Mouse (Mus musculus): ENCODE data around the gene 4930518I15Rik.

GRCm38 (mm10) chr2:156838839-156839238 is 18.9 kb downstream of the 4930518I15Rik start:
- TF ChIP-seq EP300 (IDR thresholded peaks at IDR 0.05; ENCODE audit: low read depth) (no peak), CTCF (IDR thresholded peaks at IDR 0.05; ENCODE audit: low read depth) (no peak)
